Mouse (Mus musculus): ENCODE measurements around the gene H2-Q6.
"Not testable (repeated sequence)": the region's sequence is repeated elsewhere in the genome, so short reads cannot be mapped to it uniquely, and the experiment has no call there.

Gene H2-Q6

GRCm38 (mm10) chr17:35434836-35435235 is 10.2 kb downstream of the H2-Q6 start:
- DNase-seq (ENCODE audit: low read depth, low spot score) = peak; percentile 35

GRCm38 (mm10) chr17:35435577-35435976 is 10.9 kb downstream of the H2-Q6 start:
- DNase-seq (ENCODE audit: low read depth, low spot score) = not testable (repeated sequence)

GRCm38 (mm10) chr17:35437386-35437936 is 12.8 kb downstream of the H2-Q6 start:
- DNase-seq (ENCODE audit: low read depth, low spot score) = not testable (repeated sequence)

GRCm38 (mm10) chr17:35438395-35438794 is 13.7 kb downstream of the H2-Q6 start:
- not testable (repeated sequence) for DNase-seq (ENCODE audit: low read depth, low spot score)

- peak; percentile 67 for DNase-seq (ENCODE audit: low read depth, low spot score)
Observed at GRCm38 (mm10) chr17:35438885-35439284, 14.2 kb downstream of the H2-Q6 start, which contains the start of gene H2-Q7. Gene H2-Q7, plus strand, starts transcription at chr17:35439155.

GRCm38 (mm10) chr17:35439295-35439747 is 14.7 kb downstream of the H2-Q6 start:
- DNase-seq (ENCODE audit: low read depth, low spot score) = not testable (repeated sequence)

- not testable (repeated sequence) for DNase-seq (ENCODE audit: low read depth, low spot score)
Observed at GRCm38 (mm10) chr17:35439925-35440645, 15.4 kb downstream of the H2-Q6 start.

GRCm38 (mm10) chr17:35442376-35442775 is 17.7 kb downstream of the H2-Q6 start:
- not testable (repeated sequence) for DNase-seq (ENCODE audit: low read depth, low spot score)

GRCm38 (mm10) chr17:35444510-35444909 is 19.9 kb downstream of the H2-Q6 start:
- not testable (repeated sequence) for DNase-seq (ENCODE audit: low read depth, low spot score)

GRCm38 (mm10) chr17:35458247-35458646 is 33.6 kb downstream of the H2-Q6 start:
- not testable (repeated sequence) for DNase-seq (ENCODE audit: low read depth, low spot score)

GRCm38 (mm10) chr17:35460513-35461341 is 36.1 kb downstream of the H2-Q6 start:
- DNase-seq (ENCODE audit: low read depth, low spot score) = not testable (repeated sequence)

- not testable (repeated sequence) for DNase-seq (ENCODE audit: low read depth, low spot score)
Observed at GRCm38 (mm10) chr17:35465651-35466050, 41.0 kb downstream of the H2-Q6 start.

GRCm38 (mm10) chr17:35468936-35469335 is 44.3 kb downstream of the H2-Q6 start:
- not testable (repeated sequence) for DNase-seq (ENCODE audit: low read depth, low spot score)

- DNase-seq (ENCODE audit: low read depth, low spot score) = no peak
Observed at GRCm38 (mm10) chr17:35469842-35470751, 45.4 kb downstream of the H2-Q6 start, which contains the start of gene H2-Q10. Gene H2-Q10, plus strand, starts transcription at chr17:35470089.

All from retina, postnatal 7 days (tissue).